Mouse (Mus musculus) thymus, adult 2 months (tissue): ENCODE data around the gene Myh7.

Experiments
- CTCF ChIP-seq: fragments of 200-500 bp; IDR thresholded peaks from 2 replicates; pipeline ENCODE4 v1.5.1; 2012; ENCODE audit warnings: mild to moderate bottlenecking, control low read depth, low read length, moderate library complexity, borderline replicate concordance; ENCODE audit not compliant: control insufficient read depth, poor library complexity, insufficient read depth; ENCODE audit errors: extremely low read depth
- POLR2A ChIP-seq: fragments of 200-500 bp; IDR thresholded peaks from 2 replicates; pipeline ENCODE4 v1.6.1; 2012; ENCODE audit warnings: mild to moderate bottlenecking, low read length, control low read depth, moderate library complexity; ENCODE audit not compliant: control insufficient read depth, poor library complexity, insufficient read depth; ENCODE audit errors: extremely low read depth

DNA sequence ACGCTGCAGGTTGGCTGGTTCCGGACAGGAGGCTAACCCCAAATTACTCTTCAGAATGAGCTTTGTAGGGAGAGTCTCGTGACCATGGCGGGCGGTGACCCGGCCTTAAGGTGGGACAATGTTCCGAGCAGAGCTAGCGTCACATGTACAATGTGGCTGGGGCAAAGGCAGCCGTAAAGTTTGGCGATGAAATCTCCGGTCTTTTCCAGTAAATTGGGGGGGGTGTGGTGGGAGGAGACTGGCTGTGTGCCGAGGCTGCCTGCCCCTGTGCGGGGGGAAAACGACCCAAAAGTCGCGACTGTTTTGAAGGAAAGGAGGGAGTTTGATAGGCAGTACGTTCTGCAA lies 21.3 kb upstream of the Myh7 start:
- TF ChIP-seq POLR2A (no peak), CTCF (no peak)
